Mouse (Mus musculus) thymus, postnatal 10 days (tissue): ENCODE results near the gene Strip1.
"Not testable (repeated sequence)": the region's sequence is repeated elsewhere in the genome, so short reads cannot be mapped to it uniquely, and the experiment has no call there.

ENCODE experiments used
- DNase-seq, 2 experiments: peaks; one replicate each; pipeline ENCODE4 v3.0.0; 2021; ENCODE audit warnings: low spot score in 2 of 2

The Strip1 gene

DNA sequence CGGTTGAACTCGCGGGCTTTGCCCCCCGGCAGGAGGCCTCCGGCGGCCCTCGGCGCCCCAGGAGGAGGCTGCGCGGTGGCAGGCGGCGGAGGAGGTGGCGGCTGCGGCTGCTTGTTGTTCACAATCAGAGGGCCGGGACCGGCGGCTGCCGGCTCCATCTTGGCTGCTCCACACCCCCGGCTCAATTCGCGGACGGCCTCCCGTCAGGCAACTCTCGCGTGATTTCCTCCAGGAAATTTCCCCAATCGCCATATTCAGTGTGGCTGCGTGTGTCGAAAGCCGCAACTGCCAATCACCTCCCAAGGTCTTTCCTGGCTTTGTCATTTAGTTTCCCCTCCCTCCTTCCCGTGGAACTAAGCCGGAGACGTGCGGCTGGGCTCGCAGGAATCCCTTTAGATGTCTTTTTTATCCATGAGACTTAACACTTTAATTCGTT, at the start of gene Strip1:
Gene Strip1 (minus strand): TSS at position 172 of the 436 bp plus-strand sequence.
- peak; percentile 85 to 90 for DNase-seq

DNA sequence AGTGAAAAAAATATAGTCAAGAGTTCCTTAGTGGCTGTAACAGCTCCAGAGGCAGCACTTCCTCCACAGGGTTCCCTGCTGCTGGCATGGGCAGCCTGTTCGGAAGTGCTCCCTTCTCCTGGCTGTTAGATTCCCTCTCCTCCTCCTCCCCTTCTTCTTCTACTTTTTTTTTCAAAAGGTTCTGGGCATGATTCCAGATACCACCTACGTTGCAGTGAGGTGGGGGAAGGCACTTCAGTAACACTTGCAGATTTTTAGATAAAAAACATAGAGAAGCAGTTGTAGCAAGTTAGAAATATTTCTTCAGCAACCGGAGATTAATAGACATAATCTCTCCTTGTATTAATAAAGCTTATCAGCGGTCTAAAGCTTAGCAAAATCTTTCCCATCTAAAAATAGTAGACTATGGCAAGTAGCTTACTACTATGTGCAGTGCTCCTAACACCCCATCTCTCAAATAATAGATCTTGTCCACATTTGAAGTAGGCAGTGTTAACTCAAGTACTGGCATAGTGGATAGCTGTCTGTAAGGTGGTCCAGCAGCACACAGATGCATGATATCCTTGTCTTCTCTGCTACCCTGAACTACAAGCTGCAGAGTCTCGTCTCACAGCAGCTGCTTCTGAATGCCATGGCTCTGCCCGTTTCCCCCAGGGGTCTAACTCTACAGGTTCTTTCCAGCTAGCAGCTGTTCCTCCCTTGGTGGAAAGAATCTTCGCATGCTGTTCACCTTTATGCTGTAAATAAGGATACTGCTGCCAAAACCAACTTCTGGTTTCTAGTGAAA, 49.5 kb upstream of the Strip1 start:
- DNase-seq: no peak

DNA sequence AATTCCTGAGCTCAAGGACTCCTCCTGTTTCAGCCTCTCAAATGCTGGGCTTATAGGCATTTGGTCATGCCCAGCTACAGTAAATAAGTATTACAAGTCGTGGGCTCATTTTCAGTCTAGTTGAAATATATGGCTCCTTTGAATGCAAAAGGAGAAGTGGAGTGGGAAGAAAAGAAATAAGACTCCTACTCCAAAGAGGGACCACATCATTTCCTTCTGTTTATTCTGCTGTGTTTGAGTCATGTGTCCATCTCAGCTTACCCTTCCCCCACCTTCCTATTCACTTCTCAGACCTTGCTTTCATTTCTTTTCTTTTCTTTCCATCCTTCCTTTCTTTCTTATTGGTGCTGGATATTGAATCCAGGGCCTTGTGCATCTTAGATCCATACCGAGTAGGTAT, 40.0 kb upstream of the Strip1 start:
- no peak for DNase-seq

DNA sequence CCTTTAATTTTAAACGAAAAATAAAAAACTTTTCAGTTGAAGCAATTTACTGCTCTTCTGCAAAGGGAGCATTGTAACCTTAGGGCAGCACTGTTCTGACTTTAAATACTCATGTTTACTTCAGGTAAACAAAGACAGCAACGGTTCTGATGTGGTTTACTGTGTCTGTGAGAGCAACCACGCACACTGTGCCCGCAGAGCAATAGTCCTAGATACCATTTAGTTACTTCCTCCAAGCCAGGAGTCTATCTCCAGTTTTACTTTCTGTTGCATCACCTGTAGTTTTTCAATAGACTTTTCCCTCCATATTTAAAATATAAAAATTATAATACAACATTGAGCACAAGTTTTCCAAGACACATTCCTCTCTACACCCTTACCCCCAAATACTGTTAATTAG, 39.0 kb upstream of the Strip1 start:
- no peak for DNase-seq

DNA sequence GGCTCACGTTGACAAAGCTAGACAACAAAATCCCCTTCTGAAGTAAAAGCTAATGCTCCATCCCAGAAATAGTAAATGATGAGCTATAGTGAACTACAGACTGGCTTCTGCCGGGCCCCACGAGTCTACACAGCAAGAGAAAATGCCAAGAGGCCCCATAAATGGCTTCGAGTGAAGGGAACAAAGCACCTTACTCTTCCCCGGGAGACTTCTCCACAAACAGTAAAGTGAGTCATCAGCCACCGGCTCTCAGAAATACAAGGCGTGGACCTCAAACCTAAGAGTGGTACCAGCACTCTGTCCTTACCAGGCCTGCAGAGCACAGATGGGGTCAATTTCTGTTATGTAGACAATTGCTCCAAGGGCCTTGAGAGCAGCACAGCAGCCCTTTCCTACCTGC, 37.3 kb upstream of the Strip1 start:
- DNase-seq: no peak

DNA sequence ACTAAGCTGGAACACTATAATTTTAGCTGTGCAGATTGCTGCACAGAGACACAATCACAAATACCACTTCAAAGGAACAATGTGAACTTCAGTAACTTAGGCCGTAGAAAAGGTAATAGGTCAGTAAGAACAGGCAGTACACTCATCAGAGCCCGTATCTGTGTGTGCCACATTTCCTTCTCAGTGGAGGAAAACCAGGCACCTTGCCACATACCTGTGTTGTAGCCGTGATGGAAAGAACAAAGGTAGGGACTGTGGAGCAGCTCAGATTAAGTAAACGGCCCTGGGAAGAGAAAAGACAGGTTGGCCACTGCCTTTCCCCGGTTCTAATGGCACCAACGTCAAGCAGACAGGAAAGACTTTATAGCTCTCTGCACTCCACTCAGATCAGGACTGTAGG, 35.9 kb upstream of the Strip1 start:
- DNase-seq: no peak

DNA sequence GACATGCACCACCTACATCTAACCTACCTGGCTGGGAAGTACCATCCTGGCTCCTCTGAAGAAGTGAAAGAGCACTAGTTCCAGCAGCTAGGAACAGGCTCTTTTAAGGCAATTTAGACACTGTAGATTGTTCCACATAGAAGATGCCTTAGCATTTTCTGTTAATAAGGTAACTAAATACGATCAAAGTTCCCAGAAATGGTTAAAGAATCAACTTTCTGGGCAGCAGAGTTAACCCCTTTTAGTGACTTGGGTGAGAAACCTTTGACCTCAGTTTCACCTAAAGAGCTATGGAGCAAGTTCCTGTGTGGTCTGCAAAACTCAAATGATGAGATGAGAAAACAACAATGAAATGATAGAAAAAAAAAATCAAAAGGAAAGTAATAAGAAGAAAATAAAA, 33.1 kb upstream of the Strip1 start:
- no peak for DNase-seq

DNA sequence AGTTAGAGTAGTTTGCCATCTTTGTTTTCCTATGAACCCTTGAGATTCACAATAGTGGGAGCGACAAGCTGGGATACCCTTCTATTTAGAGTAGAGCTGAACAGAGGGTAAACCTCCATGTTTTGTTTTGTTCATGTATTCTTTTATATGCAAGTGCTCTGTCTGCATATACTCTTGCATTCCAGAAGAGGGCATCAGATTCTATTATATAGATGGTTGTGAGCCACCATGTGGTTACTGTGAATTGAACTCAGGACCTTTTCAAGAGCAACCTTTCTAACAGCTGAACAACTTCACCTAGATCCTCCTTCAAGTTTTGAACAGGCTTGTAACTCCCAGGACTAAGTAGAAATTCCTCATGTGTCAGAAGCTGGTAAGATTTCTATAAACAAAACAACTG, 27.5 kb upstream of the Strip1 start:
- DNase-seq: no peak

DNA sequence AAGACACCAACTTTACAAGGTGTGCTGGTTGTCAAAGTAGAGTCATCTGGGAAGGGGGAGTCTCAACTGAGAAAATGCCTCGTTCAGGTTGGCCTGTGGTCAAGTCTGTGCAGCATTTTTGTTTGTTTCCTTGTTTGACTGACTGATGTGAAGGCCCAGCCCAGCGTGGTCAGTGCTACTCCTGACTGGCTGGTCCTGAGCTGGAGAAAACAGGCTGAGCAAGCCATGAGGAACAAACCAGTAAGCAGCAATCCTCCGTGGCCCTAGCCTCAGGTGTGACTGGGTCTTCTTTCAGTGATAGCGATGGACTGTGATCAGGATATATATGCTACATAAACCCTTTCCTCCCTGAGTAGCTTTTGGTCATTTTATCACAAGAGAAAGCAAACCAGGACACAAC, 25.4 kb upstream of the Strip1 start:
- DNase-seq: no peak

DNA sequence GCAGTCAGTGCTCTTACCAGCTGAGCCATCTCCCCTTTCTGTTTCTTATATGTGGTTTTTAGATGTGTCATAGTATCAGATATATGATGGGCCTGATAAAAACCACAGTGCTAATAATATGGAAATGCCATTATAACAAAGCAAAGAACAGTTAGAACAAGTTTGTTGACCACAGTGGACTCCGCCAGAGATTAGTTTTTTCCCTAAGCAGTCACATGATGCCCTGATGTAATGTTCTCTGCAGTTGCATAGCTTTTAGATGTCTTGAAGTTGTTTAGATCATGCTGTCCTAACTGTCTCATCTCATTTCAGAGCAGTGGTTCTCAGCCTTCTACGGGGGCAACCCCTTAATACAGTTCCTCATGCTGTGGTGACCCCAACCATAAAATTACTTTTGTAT, 24.7 kb upstream of the Strip1 start:
- no peak for DNase-seq

DNA sequence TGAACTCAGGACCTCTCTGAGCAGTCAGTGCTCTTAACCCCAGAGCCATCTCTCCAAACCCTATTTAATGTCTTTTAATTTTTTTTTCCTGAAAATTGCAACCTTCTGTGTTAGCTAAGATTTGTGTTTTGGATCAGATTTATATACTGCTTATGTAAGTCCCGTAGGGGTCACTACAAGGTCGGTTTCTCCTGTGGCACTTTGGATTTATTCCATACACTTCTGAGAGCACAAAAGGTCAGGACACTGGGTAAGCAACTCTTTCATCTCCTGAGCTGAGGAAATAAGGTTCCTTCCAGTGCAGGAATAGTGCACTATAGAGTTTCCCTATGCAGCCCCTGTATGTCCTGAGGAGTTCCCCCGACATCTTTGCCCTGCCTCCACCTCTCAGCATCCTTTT, 24.0 kb upstream of the Strip1 start:
- no peak for DNase-seq

DNA sequence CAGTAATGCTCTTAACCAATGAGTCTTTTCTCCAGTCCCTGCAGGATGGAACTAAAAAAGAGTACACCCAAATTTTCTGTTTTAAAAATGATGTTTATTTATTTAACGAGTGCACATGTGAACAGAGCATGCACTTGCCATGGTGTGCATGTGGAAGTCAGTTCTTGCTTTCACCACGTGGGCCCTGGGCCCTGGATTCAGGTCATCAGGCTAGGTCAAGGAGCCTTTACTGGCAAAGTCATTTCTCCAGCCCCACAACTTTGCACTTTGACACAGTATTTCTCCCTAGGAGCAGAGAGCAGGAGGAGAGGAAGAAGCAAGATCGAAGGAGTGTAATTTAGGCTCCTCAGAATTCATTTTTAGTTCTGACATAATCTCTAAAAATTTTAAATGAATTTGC, 23.4 kb upstream of the Strip1 start:
- no peak for DNase-seq

DNA sequence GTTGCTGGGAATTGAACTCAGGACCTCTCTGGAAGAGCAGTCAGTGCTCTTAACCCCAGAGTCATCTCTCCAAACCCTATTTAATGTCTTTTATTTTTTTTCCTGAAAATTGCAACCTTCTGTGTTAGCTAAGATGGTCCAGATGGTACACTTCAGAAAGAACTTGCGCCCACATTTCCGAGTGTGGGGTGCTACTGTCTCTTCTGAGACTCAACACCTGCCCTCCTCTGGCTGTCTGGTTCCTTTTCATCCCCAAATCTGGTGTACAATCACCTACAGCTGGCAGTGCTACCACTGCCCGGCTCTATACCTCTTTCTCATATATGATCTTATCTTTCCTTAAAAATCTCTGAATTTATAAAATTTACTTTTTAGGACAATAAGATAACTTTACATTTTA, 21.5 kb upstream of the Strip1 start:
- DNase-seq: no peak

DNA sequence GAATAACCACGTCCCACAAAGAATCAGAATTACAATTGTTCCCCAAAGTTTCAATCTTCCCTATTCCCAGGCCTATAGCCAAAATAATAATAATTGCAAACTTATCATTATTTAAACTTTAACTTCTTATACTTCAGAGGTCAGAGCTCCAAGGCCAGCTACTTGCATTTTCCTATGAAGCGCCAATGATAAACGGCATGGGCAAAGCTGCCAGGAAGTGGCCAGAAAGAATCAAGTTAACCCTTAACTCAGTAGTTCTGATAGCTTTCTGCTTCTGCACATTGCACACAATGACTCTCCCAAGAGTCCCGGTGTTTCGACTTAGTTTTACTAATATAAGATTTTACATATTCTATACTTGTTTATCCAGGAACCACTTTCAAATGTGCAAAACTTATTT, 18.8 kb upstream of the Strip1 start:
- not testable (repeated sequence) for DNase-seq

DNA sequence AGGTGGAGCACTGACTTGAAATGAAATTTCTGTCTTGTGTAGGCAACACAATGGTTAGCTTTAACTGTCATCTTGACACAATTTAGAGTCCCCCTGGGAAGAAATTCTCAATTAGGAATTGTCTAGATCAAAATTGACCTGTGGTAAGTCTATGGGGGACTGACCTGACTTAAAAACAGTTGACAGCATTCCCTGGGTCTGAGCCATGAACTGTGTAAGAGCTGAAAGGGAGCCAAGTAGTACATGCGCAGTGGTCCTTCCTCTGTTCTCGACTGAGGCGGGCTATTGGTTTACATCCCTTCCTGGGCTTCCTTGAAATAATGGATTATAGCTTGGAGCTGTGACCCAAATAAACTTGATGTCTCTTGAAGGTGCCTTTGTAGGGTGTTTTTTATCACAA, 15.5 kb upstream of the Strip1 start:
- DNase-seq: no peak

DNA sequence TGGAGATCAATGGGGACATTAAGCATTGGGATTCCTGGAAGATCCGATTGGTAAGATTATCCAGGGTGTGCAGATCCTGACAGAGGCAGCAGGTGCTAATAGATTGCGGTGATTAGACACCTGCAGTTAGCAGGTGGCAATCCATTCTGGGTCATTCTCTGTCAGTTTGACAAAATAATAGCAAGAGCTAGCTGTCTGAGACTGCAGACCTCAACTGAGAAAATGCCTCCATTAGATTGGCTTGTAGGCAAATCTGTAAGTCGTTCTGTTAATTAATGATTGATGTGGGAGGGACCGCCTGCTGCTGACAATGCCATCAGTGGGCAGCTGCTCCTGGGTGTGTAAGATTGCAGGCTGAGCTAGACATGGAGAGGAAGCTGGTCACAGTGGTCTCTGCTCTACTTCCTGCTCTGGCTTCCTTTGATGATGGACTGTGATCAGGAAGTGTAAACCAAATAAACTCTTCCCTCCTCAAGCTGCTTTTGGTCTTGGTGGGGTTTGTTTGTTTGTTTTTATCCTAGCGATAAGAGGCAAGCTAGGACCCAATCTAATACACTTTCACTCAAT, 6.2 kb upstream of the Strip1 start:
- no peak for DNase-seq

DNA sequence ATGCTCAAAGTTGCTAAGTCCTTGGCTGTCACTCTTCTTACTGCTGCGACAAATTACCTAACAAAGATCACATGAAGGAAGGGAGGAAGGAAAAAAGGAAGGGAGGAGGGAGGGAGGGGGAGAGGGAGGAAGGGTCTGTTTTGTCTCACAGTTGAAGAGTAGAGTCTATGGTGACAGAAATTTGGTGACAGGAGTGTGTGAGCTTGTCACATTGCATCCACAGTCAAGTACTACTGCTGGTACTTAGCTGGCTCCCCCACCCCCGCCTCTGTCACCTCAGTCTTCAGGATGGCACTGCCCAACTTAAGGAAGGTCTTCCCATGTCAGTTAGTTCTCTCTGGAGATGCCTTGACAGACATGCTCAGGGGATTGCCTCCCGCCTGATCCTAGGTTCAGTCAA, 4.7 kb upstream of the Strip1 start:
- no peak for DNase-seq

DNA sequence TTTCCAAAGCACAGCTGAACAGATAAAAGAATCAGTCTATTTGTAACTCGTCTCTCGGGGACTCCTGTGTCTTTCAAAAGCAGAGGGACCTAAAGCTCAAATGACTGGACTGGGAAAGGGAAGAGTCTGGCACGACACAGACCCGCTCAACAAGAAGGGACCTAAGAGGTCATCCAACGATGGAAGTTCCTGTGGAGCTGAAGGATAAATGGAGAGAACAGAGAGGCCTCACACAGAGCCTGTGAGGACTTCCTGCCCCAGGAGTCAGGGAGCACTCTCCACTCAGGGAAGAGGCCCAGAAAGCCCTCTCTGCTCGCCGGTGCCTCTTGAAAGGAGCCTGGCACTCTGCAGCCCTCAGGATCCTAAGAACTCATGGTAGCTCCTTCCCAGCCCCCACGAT, 4.3 kb upstream of the Strip1 start:
- no peak for DNase-seq

DNA sequence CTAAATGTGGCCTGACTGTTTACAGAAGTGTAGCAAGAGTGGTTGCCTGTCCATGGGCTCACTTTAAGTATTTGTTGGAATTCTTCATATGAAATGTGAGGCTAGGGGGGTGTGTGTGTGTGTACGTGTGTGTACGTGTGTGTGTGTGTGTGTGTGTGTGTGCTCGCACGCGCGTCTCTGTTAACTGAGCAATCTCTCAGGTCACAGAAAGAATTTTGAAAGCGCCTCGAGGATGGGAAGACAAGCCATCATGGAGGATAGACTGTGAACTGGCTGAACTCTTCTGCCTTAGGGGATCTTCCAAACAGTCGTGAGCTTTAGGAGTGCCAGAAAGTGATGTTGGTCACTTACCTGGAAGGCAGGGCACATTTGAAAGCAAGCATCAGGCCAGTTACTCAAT, 2.4 kb upstream of the Strip1 start:
- no peak for DNase-seq

DNA sequence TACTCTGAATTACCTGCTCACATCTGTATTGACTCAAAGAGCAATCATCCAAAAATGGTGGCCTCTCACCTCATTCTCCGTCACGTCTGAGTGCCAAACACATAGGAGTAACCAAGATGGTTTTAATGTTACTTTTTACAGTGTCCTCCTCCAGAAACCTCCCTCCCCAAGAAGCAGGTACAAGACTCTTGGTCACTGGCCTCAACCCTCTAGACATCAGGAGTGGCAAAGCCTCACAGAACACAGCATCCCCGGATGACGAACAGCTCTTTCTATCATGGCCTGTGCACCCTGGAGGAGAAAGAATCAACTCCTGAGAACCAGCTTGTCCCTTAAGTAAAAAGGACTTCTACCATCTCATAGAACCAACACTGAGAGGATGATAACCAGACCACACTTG, 1.3 kb upstream of the Strip1 start:
- no peak for DNase-seq

DNA sequence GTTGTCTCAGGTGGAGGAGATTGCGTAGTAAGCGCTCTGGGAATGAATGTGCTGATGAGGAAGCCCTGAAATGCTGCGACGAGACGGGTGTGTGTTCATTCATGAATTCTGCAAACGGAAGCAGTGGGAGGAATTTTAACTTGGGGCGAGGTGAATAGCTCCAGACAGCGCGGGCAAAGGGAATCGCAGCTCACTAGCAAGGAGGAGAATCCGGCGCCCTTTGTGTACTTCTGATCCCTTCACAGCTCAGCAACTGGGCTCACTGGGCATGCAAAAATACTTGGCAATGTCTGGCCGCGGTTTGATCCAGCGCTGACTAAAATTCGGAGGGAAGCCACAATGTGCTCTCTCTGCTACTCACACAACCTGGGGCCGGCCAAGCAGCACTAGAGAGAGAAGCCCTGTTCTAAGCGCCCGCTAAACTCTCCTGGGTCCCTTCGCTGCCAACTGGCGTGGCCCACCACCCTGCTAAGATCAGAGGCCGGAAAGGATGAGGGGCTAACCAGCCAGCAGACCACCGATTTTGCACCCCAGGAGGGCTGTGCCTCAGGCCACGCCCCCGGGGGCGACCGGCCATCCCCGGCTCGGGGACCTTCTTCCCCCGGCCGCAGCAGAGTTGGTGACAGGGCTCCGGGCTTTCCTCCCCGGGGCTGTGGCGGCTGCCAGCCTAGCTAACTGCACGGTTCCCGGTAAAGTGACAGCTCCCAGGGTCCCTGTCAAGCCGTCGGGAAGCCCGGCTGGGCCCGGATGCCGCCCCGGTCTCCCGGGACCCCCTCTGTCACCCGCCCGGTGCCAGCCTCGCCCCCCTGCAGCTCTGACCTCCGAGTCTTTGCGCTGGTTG, 592 bp downstream of the Strip1 start, which contains the start of gene Gm10961:
Gene Gm10961 (plus strand): TSS at position 641 of the 841 bp plus-strand sequence.
- DNase-seq: no peak

DNA sequence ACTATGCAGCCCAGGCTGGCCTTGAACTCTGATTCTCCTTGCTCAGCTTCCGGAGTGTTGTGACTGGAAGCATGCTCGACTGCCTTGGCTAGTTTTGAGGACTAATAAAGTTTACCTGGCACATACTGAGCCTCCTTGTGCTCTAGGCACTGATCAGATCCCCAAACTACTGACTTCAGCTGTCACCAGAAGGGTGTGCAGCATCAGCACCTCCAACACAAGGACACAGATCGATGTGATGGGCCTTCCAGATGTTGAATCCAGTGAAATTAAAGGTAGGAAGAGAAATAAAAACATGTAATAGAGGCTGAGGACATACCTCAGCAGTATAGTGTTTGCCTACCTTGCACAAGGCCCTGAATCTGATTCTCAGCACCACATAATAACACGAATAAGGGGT, 2.1 kb downstream of the Strip1 start:
- DNase-seq: no peak

DNA sequence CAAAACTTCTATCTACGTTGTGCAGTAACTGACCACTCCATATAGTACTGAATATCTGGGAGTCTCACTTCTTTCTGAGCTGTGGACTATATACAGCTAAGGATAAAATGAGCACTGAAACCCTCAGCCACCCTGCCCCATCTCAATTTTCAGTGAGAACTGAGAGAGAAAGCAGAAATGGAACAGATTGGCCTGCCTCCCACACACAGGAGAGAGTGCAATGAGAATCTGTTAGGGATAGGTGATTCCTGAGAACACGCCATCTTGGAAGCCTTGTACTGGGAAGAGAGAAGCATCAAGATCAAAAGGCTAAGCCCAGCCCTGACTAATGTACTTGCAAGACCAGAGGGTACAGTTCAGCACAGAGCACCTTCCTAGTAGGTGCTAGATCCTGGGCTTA, 2.9 kb downstream of the Strip1 start:
- DNase-seq: no peak
